Mouse (Mus musculus): Measurements from ENCODE around the gene Pi4kb. TPM values are rescaled to one million over a fixed set of nuclear protein-coding genes. Genes with fewer than 3 reads are reported as not detected.

Pi4kb gene
- polyA plus RNA-seq, 1 experiment from 2014 or later: 23.1 TPM

GRCm38 (mm10) chr3:94949645-94950044 lies 24.9 kb upstream of the Pi4kb start:
- Histone ChIP-seq H3K36me3 (ENCODE audit: control insufficient read depth, insufficient read depth, low read length) (no peaks in the 10 kb centered on the region), H3K27me3 (ENCODE audit: control insufficient read depth, insufficient read depth, low read length) (no peaks in the 10 kb centered on the region), H3K4me2 (ENCODE audit: low read depth, low read length, severe bottlenecking) (no peak overlapping the region), H3K27ac (ENCODE audit: low read depth, low read length) (no peak overlapping the region), H3K4me1 (replicated peaks; ENCODE audit: control insufficient read depth, insufficient read depth, low read length) (0 out of 2 replicates have a peak, but pooled peaks cover 2% of the 10 kb centered on the region), H3K9me3 (ENCODE audit: control insufficient read depth, low read length) (no peaks in the 10 kb centered on the region; the same call in 1 of the 2 replicates), H3K4me3 (ENCODE audit: low read depth, low read length) (no peak overlapping the region), H3K9ac (ENCODE audit: low read length) (no peak overlapping the region)
- WGBS: 88% methylated on average over 3 of the region's 3 CpGs
- ATAC-seq (replicated peaks; ENCODE audit: low FRiP score): no peak
- no peak for DNase-seq (ENCODE audit: low spot score)

- 66% methylated on average over 5 of the region's 5 CpGs for WGBS
- peak overlapping the region; percentile 67; the same call in 1 of the 2 replicates for H3K4me3 ChIP-seq (ENCODE audit: low read depth, low read length)
- no peak for ATAC-seq (replicated peaks; ENCODE audit: low FRiP score)
These were observed 21.7 kb upstream of the Pi4kb start for GRCm38 (mm10) chr3:94952806-94953205.

GRCm38 (mm10) chr3:94953384-94953763 lies 21.2 kb upstream of the Pi4kb start:
- H3K9ac ChIP-seq (ENCODE audit: low read length): peak overlapping the region; percentile 88
- DNase-seq (ENCODE audit: low spot score) (no peak), ATAC-seq (replicated peaks; ENCODE audit: low FRiP score) (peak; percentile 17; the same call in 1 of the 2 replicates)
- H3K36me3 ChIP-seq (ENCODE audit: control insufficient read depth, insufficient read depth, low read length): peaks cover 4% of the 10 kb centered on the region
- H3K4me3 ChIP-seq (ENCODE audit: low read depth, low read length): peak overlapping the region; percentile 67
- no peaks in the 10 kb centered on the region for H3K27me3 ChIP-seq (ENCODE audit: control insufficient read depth, insufficient read depth, low read length)
- H3K9me3 ChIP-seq (ENCODE audit: control insufficient read depth, low read length): no peaks in the 10 kb centered on the region; the same call in 1 of the 2 replicates
- peaks cover 5% of the 10 kb centered on the region; the same call in 1 of the 2 replicates for H3K4me1 ChIP-seq (replicated peaks; ENCODE audit: control insufficient read depth, insufficient read depth, low read length)
- 18% methylated on average over 9 of the region's 9 CpGs for WGBS
- H3K4me2 ChIP-seq (ENCODE audit: low read depth, low read length, severe bottlenecking): peak overlapping the region; percentile 75
- peak overlapping the region; percentile 89 for H3K27ac ChIP-seq (ENCODE audit: low read depth, low read length)

More at GRCm38 (mm10) chr3:94952806-94953205, 21.7 kb upstream of the Pi4kb start:
- Histone ChIP-seq H3K36me3 (ENCODE audit: control insufficient read depth, insufficient read depth, low read length) (peaks cover 3% of the 10 kb centered on the region), H3K9ac (ENCODE audit: low read length) (no peak overlapping the region; the same call in 1 of the 2 replicates), H3K27me3 (ENCODE audit: control insufficient read depth, insufficient read depth, low read length) (no peaks in the 10 kb centered on the region), H3K4me2 (ENCODE audit: low read depth, low read length, severe bottlenecking) (peak overlapping the region; percentile 75; the same call in 1 of the 2 replicates), H3K9me3 (ENCODE audit: control insufficient read depth, low read length) (no peaks in the 10 kb centered on the region; the same call in 1 of the 2 replicates), H3K27ac (ENCODE audit: low read depth, low read length) (no peak overlapping the region), H3K4me1 (replicated peaks; ENCODE audit: control insufficient read depth, insufficient read depth, low read length) (peaks cover 5% of the 10 kb centered on the region; the same call in 1 of the 2 replicates)
- no peak for DNase-seq (ENCODE audit: low spot score)

GRCm38 (mm10) chr3:94953764-94954616 lies 20.5 kb upstream of the Pi4kb start, which contains the start of gene Rfx5:
Gene Rfx5, plus strand, starts transcription at chr3:94954075.
- DNase-seq (ENCODE audit: low spot score) (peak; percentile 91), ATAC-seq (replicated peaks; ENCODE audit: low FRiP score) (peak; percentile 97)
- Histone ChIP-seq H3K9me3 (ENCODE audit: control insufficient read depth, low read length) (no peaks in the 10 kb centered on the region; the same call in 1 of the 2 replicates), H3K9ac (ENCODE audit: low read length) (peak within 1 kb of the TSS; percentile 88), H3K4me2 (ENCODE audit: low read depth, low read length, severe bottlenecking) (peak within 1 kb of the TSS; percentile 75), H3K4me1 (replicated peaks; ENCODE audit: control insufficient read depth, insufficient read depth, low read length) (peaks cover 5% of the 10 kb centered on the region; the same call in 1 of the 2 replicates), H3K27ac (ENCODE audit: low read depth, low read length) (peak within 1 kb of the TSS; percentile 89), H3K27me3 (ENCODE audit: control insufficient read depth, insufficient read depth, low read length) (no peaks in the 10 kb centered on the region), H3K4me3 (ENCODE audit: low read depth, low read length) (peak within 1 kb of the TSS; percentile 67), H3K36me3 (ENCODE audit: control insufficient read depth, insufficient read depth, low read length) (peaks cover 5% of the 10 kb centered on the region)
- under 1% methylated on average over 50 of the region's 50 CpGs for WGBS

- Histone ChIP-seq H3K27ac (ENCODE audit: low read depth, low read length) (no peak overlapping the region), H3K9me3 (ENCODE audit: control insufficient read depth, low read length) (no peaks in the 10 kb centered on the region), H3K9ac (ENCODE audit: low read length) (no peak overlapping the region), H3K27me3 (ENCODE audit: control insufficient read depth, insufficient read depth, low read length) (no peaks in the 10 kb centered on the region), H3K36me3 (ENCODE audit: control insufficient read depth, insufficient read depth, low read length) (peaks cover 5% of the 10 kb centered on the region), H3K4me2 (ENCODE audit: low read depth, low read length, severe bottlenecking) (no peak overlapping the region), H3K4me3 (ENCODE audit: low read depth, low read length) (no peak overlapping the region), H3K4me1 (replicated peaks; ENCODE audit: control insufficient read depth, insufficient read depth, low read length) (peaks cover 4% of the 10 kb centered on the region; the same call in 1 of the 2 replicates)
- ATAC-seq (replicated peaks; ENCODE audit: low FRiP score): no peak
- WGBS: 91% methylated on average over 8 of the region's 8 CpGs
- DNase-seq (ENCODE audit: low spot score): no peak
These were observed 16.2 kb upstream of the Pi4kb start for GRCm38 (mm10) chr3:94958295-94958694.

GRCm38 (mm10) chr3:94959871-94960270 lies 14.7 kb upstream of the Pi4kb start:
- DNase-seq (ENCODE audit: low spot score): no peak
- Histone ChIP-seq H3K4me3 (ENCODE audit: low read depth, low read length) (no peak overlapping the region), H3K27ac (ENCODE audit: low read depth, low read length) (no peak overlapping the region), H3K27me3 (ENCODE audit: control insufficient read depth, insufficient read depth, low read length) (no peaks in the 10 kb centered on the region), H3K4me2 (ENCODE audit: low read depth, low read length, severe bottlenecking) (no peak overlapping the region), H3K4me1 (replicated peaks; ENCODE audit: control insufficient read depth, insufficient read depth, low read length) (peaks cover 2% of the 10 kb centered on the region; the same call in 1 of the 2 replicates), H3K9me3 (ENCODE audit: control insufficient read depth, low read length) (no peaks in the 10 kb centered on the region), H3K36me3 (ENCODE audit: control insufficient read depth, insufficient read depth, low read length) (peaks cover 5% of the 10 kb centered on the region), H3K9ac (ENCODE audit: low read length) (no peak overlapping the region)
- no peak for ATAC-seq (replicated peaks; ENCODE audit: low FRiP score)
- 48% methylated on average over 8 of the region's 8 CpGs for WGBS

- H3K27ac ChIP-seq (ENCODE audit: low read depth, low read length): no peak overlapping the region
- no peak overlapping the region for H3K4me2 ChIP-seq (ENCODE audit: low read depth, low read length, severe bottlenecking)
- no peaks in the 10 kb centered on the region for H3K27me3 ChIP-seq (ENCODE audit: control insufficient read depth, insufficient read depth, low read length)
- peaks cover 5% of the 10 kb centered on the region for H3K36me3 ChIP-seq (ENCODE audit: control insufficient read depth, insufficient read depth, low read length)
- no peaks in the 10 kb centered on the region for H3K9me3 ChIP-seq (ENCODE audit: control insufficient read depth, low read length)
- ATAC-seq (replicated peaks; ENCODE audit: low FRiP score) (no peak), DNase-seq (ENCODE audit: low spot score) (no peak)
- no peak overlapping the region for H3K4me3 ChIP-seq (ENCODE audit: low read depth, low read length)
- no peaks in the 10 kb centered on the region for H3K4me1 ChIP-seq (replicated peaks; ENCODE audit: control insufficient read depth, insufficient read depth, low read length)
- no peak overlapping the region for H3K9ac ChIP-seq (ENCODE audit: low read length)
- 53% methylated on average over 5 of the region's 5 CpGs for WGBS
These were observed 14.2 kb upstream of the Pi4kb start for GRCm38 (mm10) chr3:94960322-94960721.

GRCm38 (mm10) chr3:94964989-94965388 lies 9.5 kb upstream of the Pi4kb start:
- ATAC-seq (replicated peaks; ENCODE audit: low FRiP score) (no peak), DNase-seq (ENCODE audit: low spot score) (no peak)
- no peaks in the 10 kb centered on the region for H3K4me1 ChIP-seq (replicated peaks; ENCODE audit: control insufficient read depth, insufficient read depth, low read length)
- H3K9ac ChIP-seq (ENCODE audit: low read length): no peak overlapping the region
- H3K27me3 ChIP-seq (ENCODE audit: control insufficient read depth, insufficient read depth, low read length): no peaks in the 10 kb centered on the region
- H3K9me3 ChIP-seq (ENCODE audit: control insufficient read depth, low read length): no peaks in the 10 kb centered on the region
- no peak overlapping the region for H3K27ac ChIP-seq (ENCODE audit: low read depth, low read length)
- no peaks in the 10 kb centered on the region for H3K36me3 ChIP-seq (ENCODE audit: control insufficient read depth, insufficient read depth, low read length)
- H3K4me2 ChIP-seq (ENCODE audit: low read depth, low read length, severe bottlenecking): no peak overlapping the region
- no peak overlapping the region for H3K4me3 ChIP-seq (ENCODE audit: low read depth, low read length)
- 83% methylated on average over 1 of the region's 1 CpGs for WGBS
